Mouse (Mus musculus) activated CD4-positive, CD25-positive, alpha-beta regulatory T cell, adult 4 months (primary cell): ENCODE data around the gene Rere. TPM values are rescaled to one million over a fixed set of nuclear protein-coding genes. Genes with fewer than 3 reads are reported as not detected.
"Not testable (repeated sequence)": the region's sequence is repeated elsewhere in the genome, so short reads cannot be mapped to it uniquely, and the experiment has no call there.

ENCODE experiments used
- ATAC-seq: one replicate; pipeline ENCODE4 v1.8.0; 2017
- polyA plus RNA-seq, 2 experiments: library from polyadenylated mRNA; unstranded; fragments of 100-300 nt; shearing (Covaris generic); gene quantifications; one replicate each; pipeline ENCODE4 v1.2.1; 2017

Rere gene
- polyA plus RNA-seq, 2 experiments from 2014 or later = 19.0 to 19.5 TPM

GRCm38 (mm10) chr4:150470674-150471328 lies 189.4 kb downstream of the Rere start:
- no peak for ATAC-seq

GRCm38 (mm10) chr4:150472751-150473436 lies 191.4 kb downstream of the Rere start:
- ATAC-seq = no peak

- ATAC-seq = no peak
Measured at GRCm38 (mm10) chr4:150473437-150474070, 192.1 kb downstream of the Rere start.

GRCm38 (mm10) chr4:150474086-150474485 lies 192.6 kb downstream of the Rere start:
- no peak for ATAC-seq

- no peak for ATAC-seq
Measured at GRCm38 (mm10) chr4:150476258-150476657, 194.8 kb downstream of the Rere start.

- no peak for ATAC-seq
Measured at GRCm38 (mm10) chr4:150478006-150478405, 196.6 kb downstream of the Rere start.

GRCm38 (mm10) chr4:150483081-150483480 lies 201.6 kb downstream of the Rere start:
- not testable (repeated sequence) for ATAC-seq

GRCm38 (mm10) chr4:150486097-150486496 lies 204.7 kb downstream of the Rere start:
- no peak for ATAC-seq

GRCm38 (mm10) chr4:150487109-150487508 lies 205.7 kb downstream of the Rere start:
- ATAC-seq = no peak

GRCm38 (mm10) chr4:150488096-150488748 lies 206.8 kb downstream of the Rere start:
- ATAC-seq = peak; percentile 65

GRCm38 (mm10) chr4:150488767-150489166 lies 207.3 kb downstream of the Rere start:
- ATAC-seq = peak; percentile 23

GRCm38 (mm10) chr4:150490050-150490449 lies 208.6 kb downstream of the Rere start:
- ATAC-seq = no peak

- ATAC-seq = no peak
Measured at GRCm38 (mm10) chr4:150491710-150492109, 210.3 kb downstream of the Rere start.

- no peak for ATAC-seq
Measured at GRCm38 (mm10) chr4:150493258-150493937, 212.0 kb downstream of the Rere start.

GRCm38 (mm10) chr4:150493938-150494330 lies 212.5 kb downstream of the Rere start:
- ATAC-seq = not testable (repeated sequence)

- ATAC-seq = no peak
Measured at GRCm38 (mm10) chr4:150495568-150495967, 214.1 kb downstream of the Rere start.

- no peak for ATAC-seq
Measured at GRCm38 (mm10) chr4:150504304-150505021, 223.0 kb downstream of the Rere start.

GRCm38 (mm10) chr4:150509026-150509712 lies 227.7 kb downstream of the Rere start:
- ATAC-seq = no peak

- ATAC-seq = no peak
Measured at GRCm38 (mm10) chr4:150510036-150510435, 228.6 kb downstream of the Rere start.

- not testable (repeated sequence) for ATAC-seq
Measured at GRCm38 (mm10) chr4:150513387-150513786, 231.9 kb downstream of the Rere start.

GRCm38 (mm10) chr4:150516201-150516600 lies 234.8 kb downstream of the Rere start:
- ATAC-seq = peak; percentile 36
